Mouse (Mus musculus): ENCODE data around the gene Hoxd10. TPM values are rescaled to one million over a fixed set of nuclear protein-coding genes. Genes with fewer than 3 reads are reported as not detected.

The Hoxd10 gene
- polyA plus RNA-seq, 1 experiment from 2014 or later = 0.13 TPM

GRCm38 (mm10) chr2:74703317-74703716, 11.6 kb downstream of the Hoxd10 start:
- in situ Hi-C loops (cut with MboI; ENCODE audit: low pct_unique_long_range_greater_than_20kb) = loop anchor here (5.0 kb wide), 2 partner anchors 614 to 884 kb away; no protein-coding TSS in a partner anchor
- CTCF ChIA-PET = interaction anchor here (0.6 to 1.7 kb wide), 3 partner anchors 431 to 540 kb away, joined by 3 to 4 read pairs (median 3); no protein-coding TSS in a partner anchor

GRCm38 (mm10) chr2:74703720-74704392, 12.1 kb downstream of the Hoxd10 start:
- TF ChIP-seq CTCF (IDR thresholded peaks at IDR 0.05) = no peak
- CTCF ChIA-PET = interaction anchor here (1.0 kb wide), 1 partner anchor 447 kb away, joined by 3 read pairs; no protein-coding TSS in a partner anchor
- H3K27me3 ChIP-seq = peaks cover 16% of the 10 kb centered on the region
- in situ Hi-C loops (cut with MboI; ENCODE audit: low pct_unique_long_range_greater_than_20kb) = loop anchor here (5.0 kb wide), 2 partner anchors 613 to 883 kb away; no protein-coding TSS in a partner anchor
- ATAC-seq = no peak
- DNase-seq (ENCODE audit: low read depth, low spot score) = no peak
- POLR2A ChIA-PET = no interaction called here

More at GRCm38 (mm10) chr2:74703317-74703716, 11.6 kb downstream of the Hoxd10 start:
- POLR2A ChIA-PET = no interaction called here
- H3K27me3 ChIP-seq = peaks cover 16% of the 10 kb centered on the region
- no peak for TF ChIP-seq CTCF (IDR thresholded peaks at IDR 0.05)
- DNase-seq (ENCODE audit: low read depth, low spot score) (no peak), ATAC-seq (no peak)

GRCm38 (mm10) chr2:74704393-74704998, 12.8 kb downstream of the Hoxd10 start, which contains the start of gene Hoxd8:
Hoxd8 (plus strand) TSS chr2:74704615.
- no peak for DNase-seq (ENCODE audit: low read depth, low spot score)
- CTCF ChIA-PET = interaction anchor here (1.0 kb wide), 1 partner anchor 446 kb away, joined by 3 read pairs; no protein-coding TSS in a partner anchor
- POLR2A ChIA-PET = no interaction called here
- in situ Hi-C loops (cut with MboI; ENCODE audit: low pct_unique_long_range_greater_than_20kb) = loop anchor here (5.0 kb wide), 2 partner anchors 613 to 883 kb away; no protein-coding TSS in a partner anchor
- peak; percentile 24 for ATAC-seq
- peaks cover 16% of the 10 kb centered on the region for H3K27me3 ChIP-seq
- no peak for TF ChIP-seq CTCF (IDR thresholded peaks at IDR 0.05)

- DNase-seq (ENCODE audit: low read depth, low spot score) (no peak), ATAC-seq (peak; percentile 45)
- CTCF ChIA-PET = no interaction called here
- H3K27me3 ChIP-seq = peaks cover 16% of the 10 kb centered on the region
- POLR2A ChIA-PET = interaction anchor here (0.6 kb wide), 1 partner anchor 258 kb away, joined by 3 read pairs; no protein-coding TSS in a partner anchor
- in situ Hi-C loops (cut with MboI; ENCODE audit: low pct_unique_long_range_greater_than_20kb) = loop anchor here (5.0 kb wide), 2 partner anchors 612 to 882 kb away; no protein-coding TSS in a partner anchor
- TF ChIP-seq CTCF (IDR thresholded peaks at IDR 0.05) = no peak
These were observed 13.3 kb downstream of the Hoxd10 start for GRCm38 (mm10) chr2:74704999-74705466.

- DNase-seq (ENCODE audit: low read depth, low spot score) = no peak
These were observed 13.9 kb downstream of the Hoxd10 start for GRCm38 (mm10) chr2:74705467-74706089.

GRCm38 (mm10) chr2:74706393-74706960, 14.8 kb downstream of the Hoxd10 start:
- ATAC-seq (no peak), DNase-seq (ENCODE audit: low read depth, low spot score) (no peak)
- in situ Hi-C loops (cut with MboI; ENCODE audit: low pct_unique_long_range_greater_than_20kb) = no loop called here
- ChIA-PET CTCF (interaction anchor here (1.5 kb wide), 1 partner anchor 9 kb away, joined by 3 read pairs; no protein-coding TSS in a partner anchor), POLR2A (interaction anchor here (0.6 to 0.7 kb wide), 2 partner anchors 42 to 451 kb away, joined by 3 to 4 read pairs; no protein-coding TSS in a partner anchor)
- TF ChIP-seq CTCF (IDR thresholded peaks at IDR 0.05) = no peak
- peaks cover 16% of the 10 kb centered on the region for H3K27me3 ChIP-seq

More at GRCm38 (mm10) chr2:74705467-74706089, 13.9 kb downstream of the Hoxd10 start:
- CTCF ChIA-PET = interaction anchor here (0.7 to 1.5 kb wide), 2 partner anchors 10 to 446 kb away, joined by 3 read pairs; no protein-coding TSS in a partner anchor
- in situ Hi-C loops (cut with MboI; ENCODE audit: low pct_unique_long_range_greater_than_20kb) = no loop called here
- no peak for TF ChIP-seq CTCF (IDR thresholded peaks at IDR 0.05)
- ATAC-seq = peak; percentile 63
- peaks cover 16% of the 10 kb centered on the region for H3K27me3 ChIP-seq
- POLR2A ChIA-PET = interaction anchor here (0.6 to 0.7 kb wide), 3 partner anchors 258 to 1193 kb away, joined by 3 to 7 read pairs (median 3); no protein-coding TSS in a partner anchor

- in situ Hi-C loops (cut with MboI; ENCODE audit: low pct_unique_long_range_greater_than_20kb) = no loop called here
- CTCF ChIA-PET = interaction anchor here (1.4 kb wide), 1 partner anchor 443 kb away, joined by 4 read pairs; no protein-coding TSS in a partner anchor
- DNase-seq (ENCODE audit: low read depth, low spot score) (no peak), ATAC-seq (no peak)
- no peak for TF ChIP-seq CTCF (IDR thresholded peaks at IDR 0.05)
- peaks cover 16% of the 10 kb centered on the region for H3K27me3 ChIP-seq
- POLR2A ChIA-PET = no interaction called here
These were observed 15.9 kb downstream of the Hoxd10 start for GRCm38 (mm10) chr2:74707599-74707998.

- CTCF ChIA-PET = interaction anchor here (1.1 to 1.4 kb wide), 2 partner anchors 442 kb away, joined by 3 to 4 read pairs; no protein-coding TSS in a partner anchor
- ATAC-seq (no peak), DNase-seq (ENCODE audit: low read depth, low spot score) (no peak)
- POLR2A ChIA-PET = no interaction called here
- H3K27me3 ChIP-seq = peaks cover 16% of the 10 kb centered on the region
- no peak for TF ChIP-seq CTCF (IDR thresholded peaks at IDR 0.05)
- in situ Hi-C loops (cut with MboI; ENCODE audit: low pct_unique_long_range_greater_than_20kb) = no loop called here
These were observed 17.0 kb downstream of the Hoxd10 start for GRCm38 (mm10) chr2:74708676-74709075.

- CTCF ChIA-PET = interaction anchor here (1.1 kb wide), 1 partner anchor 441 kb away, joined by 3 read pairs; no protein-coding TSS in a partner anchor
- DNase-seq (ENCODE audit: low read depth, low spot score) = no peak
- POLR2A ChIA-PET = no interaction called here
- TF ChIP-seq CTCF (IDR thresholded peaks at IDR 0.05) = no peak
- peaks cover 8% of the 10 kb centered on the region for H3K27me3 ChIP-seq
- ATAC-seq = no peak
- in situ Hi-C loops (cut with MboI; ENCODE audit: low pct_unique_long_range_greater_than_20kb) = no loop called here
These were observed 18.0 kb downstream of the Hoxd10 start for GRCm38 (mm10) chr2:74709465-74710419.

All from Patski (cell line).